Mouse (Mus musculus) kidney, embryonic 15.5 days (tissue): ENCODE results near the gene Cyp2b10. TPM values are rescaled to one million over a fixed set of nuclear protein-coding genes. Genes with fewer than 3 reads are reported as not detected.

ENCODE experiments used
- ATAC-seq: fragments of 200-750 bp; cut with Nextera tagmentation; replicated peaks from 2 replicates; pipeline ENCODE4 v1.8.0; 2017; ENCODE audit warnings: moderate TSS enrichment; ENCODE audit not compliant: low FRiP score
- H3K27ac ChIP-seq: fragments of 300-500 bp; sonication (generic); 2 replicates; pipeline ENCODE4 v1.5.1; 2015; ENCODE audit warnings: mild to moderate bottlenecking, inconsistent platforms
- H3K27me3 ChIP-seq: fragments of 300-500 bp; sonication (generic); 2 replicates; pipeline ENCODE4 v1.6.1; 2015; ENCODE audit warnings: inconsistent platforms
- H3K36me3 ChIP-seq: fragments of 300-500 bp; sonication (generic); 2 replicates; pipeline ENCODE4 v1.6.1; 2015; ENCODE audit warnings: inconsistent platforms
- H3K4me1 ChIP-seq: fragments of 300-500 bp; sonication (generic); 2 replicates; pipeline ENCODE4 v1.6.1; 2015; ENCODE audit warnings: inconsistent platforms
- H3K4me2 ChIP-seq: fragments of 300-500 bp; sonication (generic); 2 replicates; pipeline ENCODE4 v1.6.1; 2015; ENCODE audit warnings: moderate library complexity, mild to moderate bottlenecking, inconsistent platforms
- H3K4me3 ChIP-seq: fragments of 300-500 bp; sonication (generic); replicated peaks from 2 replicates; pipeline ENCODE4 v1.5.1; 2015; ENCODE audit warnings: mild to moderate bottlenecking, inconsistent platforms
- H3K9ac ChIP-seq: fragments of 300-500 bp; sonication (generic); 2 replicates; pipeline ENCODE4 v1.6.1; 2015; ENCODE audit warnings: mild to moderate bottlenecking, inconsistent platforms
- H3K9me3 ChIP-seq: fragments of 300-500 bp; sonication (generic); replicated peaks from 2 replicates; pipeline ENCODE4 v1.6.1; 2016; ENCODE audit warnings: inconsistent platforms
- WGBS: fragments of 180-500 bp; shearing (Covaris S2); methylation state at CpG from one replicate; pipeline ENCODE4 v1.1.7; 2015; ENCODE audit warnings: mixed read lengths; 5-methylcytosine and 5-hydroxymethylcytosine counted together
- polyA plus RNA-seq: library from polyadenylated mRNA; unstranded; fragments of >200 nt; fragmentation: Nextera tagmentation; extraction: Ambion mirVana; gene quantifications from 2 replicates; pipeline ENCODE4 v1.2.1, GENCODE M21; 2015

Gene Cyp2b10
- polyA plus RNA-seq, 1 experiment from 2014 or later, result not detected

DNA sequence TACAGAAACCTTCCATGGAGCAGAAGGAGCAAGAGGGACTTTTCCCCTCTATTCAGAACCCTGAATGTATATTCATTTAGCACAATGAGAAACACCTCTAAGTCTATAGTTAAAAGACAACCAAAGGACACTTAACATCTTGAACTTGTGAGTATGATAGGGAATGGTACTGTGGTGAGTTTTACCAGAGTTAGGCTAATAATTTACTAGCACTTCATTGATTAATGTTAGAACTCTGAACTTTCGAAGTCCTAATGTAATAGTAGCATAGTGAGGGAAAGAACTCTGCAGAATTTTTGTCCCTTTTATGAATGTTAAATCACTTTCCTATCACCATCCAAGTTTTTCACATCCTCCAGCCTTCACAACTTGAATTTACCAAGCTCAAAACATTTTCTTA, 22.0 kb downstream of the Cyp2b10 start:
- H3K9me3 ChIP-seq, result no peaks in the 10 kb centered on the region
- no peak overlapping the region for H3K9ac ChIP-seq
- H3K4me2 ChIP-seq, result no peak overlapping the region
- H3K27ac ChIP-seq, result no peak overlapping the region
- WGBS, result 79% methylated on average over 1 of the region's 1 CpGs
- H3K36me3 ChIP-seq, result no peaks in the 10 kb centered on the region
- H3K27me3 ChIP-seq, result no peaks in the 10 kb centered on the region
- H3K4me3 ChIP-seq, result no peak overlapping the region
- no peaks in the 10 kb centered on the region for H3K4me1 ChIP-seq
- no peak for ATAC-seq

DNA sequence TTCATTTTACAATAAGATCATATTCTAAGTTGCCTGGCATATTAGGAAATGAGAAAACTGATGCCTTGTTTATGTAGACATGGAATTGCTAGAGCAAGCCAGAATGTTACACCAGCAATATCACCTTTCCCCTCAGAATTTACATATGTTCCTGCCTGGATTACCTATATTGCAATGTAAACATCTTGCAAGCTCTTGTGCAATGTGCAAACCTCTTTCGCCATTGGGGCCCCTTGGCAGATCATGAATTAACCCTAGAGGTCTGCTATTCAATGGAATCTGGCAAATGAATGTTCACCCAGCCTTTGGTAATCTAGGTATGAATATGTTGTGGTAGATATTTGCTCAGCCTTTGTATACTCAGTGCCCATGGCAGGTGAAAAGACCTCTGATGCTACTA, 47.9 kb downstream of the Cyp2b10 start:
- ATAC-seq, result no peak
- WGBS, result 76% methylated on average over 1 of the region's 1 CpGs
- H3K9ac ChIP-seq, result no peak overlapping the region
- no peaks in the 10 kb centered on the region for H3K9me3 ChIP-seq
- no peaks in the 10 kb centered on the region for H3K27me3 ChIP-seq
- no peaks in the 10 kb centered on the region for H3K4me1 ChIP-seq
- no peak overlapping the region for H3K4me3 ChIP-seq
- H3K27ac ChIP-seq, result no peak overlapping the region
- H3K36me3 ChIP-seq, result no peaks in the 10 kb centered on the region
- H3K4me2 ChIP-seq, result no peak overlapping the region

Other genes with a start within 250 kb of the Cyp2b10 start
- gene Bckdha, start 238.6 kb upstream of the Cyp2b10 start, polyA plus RNA-seq, result 65.2 and 70.1 TPM in 2 replicates
- gene Exosc5, start 238.5 kb upstream of the Cyp2b10 start, polyA plus RNA-seq, result 81.2 and 87.5 TPM in 2 replicates
- gene Tmem91, start 222.5 kb upstream of the Cyp2b10 start, polyA plus RNA-seq, result 2.4 and 2.8 TPM in 2 replicates
- gene B9d2, start 216.8 kb upstream of the Cyp2b10 start, polyA plus RNA-seq, result 28.4 and 32.3 TPM in 2 replicates
- gene Tgfb1, start 210.6 kb upstream of the Cyp2b10 start, polyA plus RNA-seq, result 3.0 and 3.1 TPM in 2 replicates
- 22.2 and 26.2 TPM in 2 replicates for gene Ccdc97, start 178.5 kb upstream of the Cyp2b10 start, polyA plus RNA-seq
- gene Hnrnpul1, start 142.9 kb upstream of the Cyp2b10 start, polyA plus RNA-seq, result 61.3 and 65.0 TPM in 2 replicates
- gene Axl, start 108.9 kb upstream of the Cyp2b10 start, polyA plus RNA-seq, result 81.9 and 91.5 TPM in 2 replicates
- 17.2 and 18.1 TPM in 2 replicates for gene Cyp2s1, start 80.7 kb upstream of the Cyp2b10 start, polyA plus RNA-seq
- not detected in 2 replicates for gene Cyp2b13, start 163.9 kb downstream of the Cyp2b10 start, polyA plus RNA-seq